Mouse (Mus musculus) forebrain, embryonic 15.5 days (tissue): ENCODE measurements around the gene Skint6. TPM values are rescaled to one million over a fixed set of nuclear protein-coding genes. Genes with fewer than 3 reads are reported as not detected.
"Not testable (repeated sequence)": the region's sequence is repeated elsewhere in the genome, so short reads cannot be mapped to it uniquely, and the experiment has no call there.

Experiments
- ATAC-seq: fragments of 200-750 bp; cut with Nextera tagmentation; replicated peaks from 2 replicates; pipeline ENCODE4 v1.8.0; 2017; ENCODE audit warnings: mild to moderate bottlenecking, moderate TSS enrichment, moderate library complexity
- H3K27ac ChIP-seq: fragments of 300-500 bp; sonication (generic); replicated peaks from 2 replicates; pipeline ENCODE4 v1.5.1; 2015; ENCODE audit warnings: mild to moderate bottlenecking, inconsistent platforms
- H3K27me3 ChIP-seq: fragments of 300-500 bp; sonication (generic); 2 replicates; pipeline ENCODE4 v1.6.1; 2015; ENCODE audit warnings: inconsistent platforms
- H3K36me3 ChIP-seq: fragments of 300-500 bp; sonication (generic); 2 replicates; pipeline ENCODE4 v1.6.1; 2015; ENCODE audit warnings: mild to moderate bottlenecking, inconsistent platforms
- H3K4me1 ChIP-seq: fragments of 300-500 bp; sonication (generic); 2 replicates; pipeline ENCODE4 v1.6.1; 2015; ENCODE audit warnings: inconsistent platforms
- H3K4me2 ChIP-seq: fragments of 300-500 bp; sonication (generic); replicated peaks from 2 replicates; pipeline ENCODE4 v1.6.1; 2015; ENCODE audit warnings: mild to moderate bottlenecking, inconsistent platforms
- H3K4me3 ChIP-seq: fragments of 300-500 bp; sonication (generic); 2 replicates; pipeline ENCODE4 v1.5.1; 2015; ENCODE audit warnings: mild to moderate bottlenecking, inconsistent platforms
- H3K9ac ChIP-seq: fragments of 300-500 bp; sonication (generic); replicated peaks from 2 replicates; pipeline ENCODE4 v1.6.1; 2015; ENCODE audit warnings: mild to moderate bottlenecking, inconsistent platforms
- H3K9me3 ChIP-seq: fragments of 300-500 bp; sonication (generic); 2 replicates; pipeline ENCODE4 v1.6.1; 2016; ENCODE audit warnings: inconsistent platforms
- WGBS: fragments of 180-500 bp; shearing (Covaris S2); methylation state at CpG from one replicate; pipeline ENCODE4 v1.1.7; 2015; ENCODE audit warnings: mixed read lengths; 5-methylcytosine and 5-hydroxymethylcytosine counted together
- polyA plus RNA-seq: library from polyadenylated mRNA; unstranded; fragments of >200 nt; fragmentation: Nextera tagmentation; extraction: Ambion mirVana; gene quantifications from 2 replicates; pipeline ENCODE4 v1.2.1, GENCODE M21; 2015

The Skint6 gene
- polyA plus RNA-seq, result not detected in 2 replicates

GRCm38 (mm10) chr4:113286873-113287272, at the start of gene Skint6:
Gene Skint6, minus strand, starts transcription at chr4:113286973.
- WGBS, result 41% methylated on average over 2 of the region's 2 CpGs

DNA sequence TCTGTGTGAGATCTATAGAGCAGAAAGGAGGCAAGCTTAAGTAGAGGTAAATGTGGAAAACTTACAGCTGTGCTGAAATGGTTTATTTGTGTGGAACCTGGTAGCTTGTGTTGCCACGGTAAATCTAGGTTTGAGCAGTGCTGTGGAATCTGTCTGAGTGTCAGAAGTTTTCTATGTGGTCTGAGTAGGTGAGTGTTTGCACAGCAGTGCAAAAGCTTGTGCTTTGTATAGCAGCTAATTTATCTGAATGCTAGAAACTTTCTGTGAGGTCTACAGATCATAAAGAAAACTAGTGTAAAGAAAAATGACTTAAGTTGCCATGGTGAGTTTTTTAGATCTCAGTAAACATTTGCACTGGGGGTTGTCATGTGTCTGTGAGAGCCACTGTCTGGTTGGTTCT, 34.1 kb upstream of the Skint6 start:
- H3K27ac ChIP-seq, result no peak overlapping the region
- 84% methylated on average over 1 of the region's 1 CpGs for WGBS
- no peak overlapping the region for H3K9ac ChIP-seq
- no peak overlapping the region for H3K4me3 ChIP-seq
- H3K4me1 ChIP-seq, result no peaks in the 10 kb centered on the region
- peaks cover 23% of the 10 kb centered on the region for H3K9me3 ChIP-seq
- no peaks in the 10 kb centered on the region for H3K27me3 ChIP-seq
- H3K4me2 ChIP-seq, result no peak overlapping the region
- H3K36me3 ChIP-seq, result no peaks in the 10 kb centered on the region
- no peak for ATAC-seq

More at GRCm38 (mm10) chr4:113286873-113287272, at the start of gene Skint6:
- H3K9ac ChIP-seq, result no peak within 1 kb of the TSS
- H3K9me3 ChIP-seq, result peaks cover 12% of the 10 kb centered on the region; the same call in 1 of the 2 replicates
- no peak within 1 kb of the TSS for H3K4me3 ChIP-seq
- no peaks in the 10 kb centered on the region for H3K27me3 ChIP-seq
- H3K36me3 ChIP-seq, result no peaks in the 10 kb centered on the region
- no peak within 1 kb of the TSS for H3K4me2 ChIP-seq
- H3K27ac ChIP-seq, result no peak within 1 kb of the TSS
- H3K4me1 ChIP-seq, result no peaks in the 10 kb centered on the region
- no peak for ATAC-seq

GRCm38 (mm10) chr4:113301773-113302473, 15.2 kb upstream of the Skint6 start:
- Histone ChIP-seq H3K4me2 (no peak overlapping the region), H3K4me3 (no peak overlapping the region), H3K9me3 (peaks cover 23% of the 10 kb centered on the region; the same call in 1 of the 2 replicates), H3K9ac (no peak overlapping the region), H3K27ac (no peak overlapping the region), H3K4me1 (no peaks in the 10 kb centered on the region), H3K27me3 (no peaks in the 10 kb centered on the region), H3K36me3 (no peaks in the 10 kb centered on the region)
- 70% methylated on average over 3 of the region's 3 CpGs for WGBS
- no peak for ATAC-seq

DNA sequence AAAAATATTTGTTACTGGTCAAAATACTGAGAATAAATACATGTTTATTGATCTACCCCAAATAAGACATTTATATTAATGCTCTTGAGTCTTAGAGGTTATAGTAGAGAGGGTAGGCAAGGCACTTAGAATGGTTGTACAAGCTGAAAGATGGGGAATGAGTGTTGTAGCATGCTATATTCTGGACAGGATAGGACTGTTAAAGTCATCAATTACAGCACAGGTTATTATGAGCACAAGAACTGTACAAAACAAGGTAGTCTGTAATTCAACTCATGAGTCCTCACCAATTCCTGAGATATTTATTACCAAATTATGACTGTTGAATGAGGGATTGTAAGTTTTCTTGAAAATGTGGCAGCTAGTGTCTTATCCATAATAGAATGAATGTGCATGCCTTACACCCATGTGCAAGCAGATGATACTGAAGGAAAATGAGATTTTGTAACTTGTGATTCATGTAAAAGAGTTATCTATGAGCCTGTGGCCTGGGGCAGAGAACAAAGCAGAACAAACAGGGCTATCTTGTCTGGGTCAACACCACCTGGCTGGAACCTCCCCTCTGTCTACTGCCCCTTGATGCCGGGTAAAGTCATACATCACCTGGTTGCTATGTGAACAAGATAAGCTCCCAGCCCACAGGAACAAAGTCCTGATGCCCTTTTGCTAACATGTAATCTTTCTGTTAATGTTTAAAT, 23.3 kb downstream of the Skint6 start:
- Histone ChIP-seq H3K4me1 (no peaks in the 10 kb centered on the region), H3K36me3 (no peaks in the 10 kb centered on the region), H3K4me3 (no peak overlapping the region), H3K27me3 (no peaks in the 10 kb centered on the region), H3K9me3 (peaks cover 20% of the 10 kb centered on the region), H3K9ac (no peak overlapping the region), H3K4me2 (no peak overlapping the region), H3K27ac (no peak overlapping the region)
- no peak for ATAC-seq
- WGBS, result 97% methylated on average over 1 of the region's 1 CpGs

GRCm38 (mm10) chr4:113245808-113246207, 41.0 kb downstream of the Skint6 start:
- Histone ChIP-seq H3K9me3 (peaks cover 19% of the 10 kb centered on the region; the same call in 1 of the 2 replicates), H3K36me3 (no peaks in the 10 kb centered on the region), H3K4me3 (no peak overlapping the region), H3K4me2 (no peak overlapping the region), H3K4me1 (no peaks in the 10 kb centered on the region), H3K27ac (no peak overlapping the region), H3K27me3 (no peaks in the 10 kb centered on the region), H3K9ac (no peak overlapping the region)
- no peak for ATAC-seq

- no peak overlapping the region for H3K9ac ChIP-seq
- no peak for ATAC-seq
- 68% methylated on average over 3 of the region's 3 CpGs for WGBS
- H3K4me3 ChIP-seq, result no peak overlapping the region
- H3K9me3 ChIP-seq, result 0 out of 2 replicates have a peak, but pooled peaks cover 7% of the 10 kb centered on the region
- no peaks in the 10 kb centered on the region for H3K36me3 ChIP-seq
- H3K4me1 ChIP-seq, result no peaks in the 10 kb centered on the region
- no peaks in the 10 kb centered on the region for H3K27me3 ChIP-seq
- no peak overlapping the region for H3K4me2 ChIP-seq
- H3K27ac ChIP-seq, result no peak overlapping the region
Observed at GRCm38 (mm10) chr4:113067621-113068020, 219.2 kb downstream of the Skint6 start.

DNA sequence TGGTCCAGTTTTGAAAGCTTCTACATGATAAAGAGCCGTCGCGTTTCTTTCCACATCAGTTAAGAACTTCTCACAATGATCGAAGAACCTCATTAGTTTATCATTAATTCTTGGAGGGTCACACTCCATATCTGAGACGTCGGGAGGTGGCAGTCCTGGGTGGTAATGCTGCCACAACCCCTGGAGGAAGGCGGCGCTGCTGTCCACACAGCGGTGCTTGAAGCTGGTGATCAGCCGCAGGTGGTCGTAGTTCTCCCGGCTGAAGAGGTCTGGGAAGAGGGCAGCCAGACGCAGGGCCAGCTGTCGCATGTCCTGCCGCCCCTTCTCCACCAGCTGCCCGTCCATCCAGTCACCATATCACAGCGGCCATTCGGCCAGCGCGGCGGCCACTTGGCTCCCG, 307.6 kb downstream of the Skint6 start:
- H3K9me3 ChIP-seq, result peaks cover 23% of the 10 kb centered on the region
- ATAC-seq, H3K4me1 ChIP-seq, H3K9ac ChIP-seq, H3K36me3 ChIP-seq, H3K27me3 ChIP-seq, H3K4me3 ChIP-seq, H3K4me2 ChIP-seq, H3K27ac ChIP-seq: not testable (repeated sequence)
- WGBS, result 38% methylated on average over 22 of the region's 22 CpGs

GRCm38 (mm10) chr4:112790646-112791045, 496.1 kb downstream of the Skint6 start:
- Histone ChIP-seq H3K4me3 (no peak overlapping the region), H3K9me3 (peaks cover 8% of the 10 kb centered on the region), H3K27ac (no peak overlapping the region), H3K4me2 (no peak overlapping the region), H3K4me1 (no peaks in the 10 kb centered on the region), H3K36me3 (no peaks in the 10 kb centered on the region), H3K9ac (no peak overlapping the region), H3K27me3 (no peaks in the 10 kb centered on the region)
- ATAC-seq, result no peak
- WGBS, result 0% methylated on average over 1 of the region's 1 CpGs

DNA sequence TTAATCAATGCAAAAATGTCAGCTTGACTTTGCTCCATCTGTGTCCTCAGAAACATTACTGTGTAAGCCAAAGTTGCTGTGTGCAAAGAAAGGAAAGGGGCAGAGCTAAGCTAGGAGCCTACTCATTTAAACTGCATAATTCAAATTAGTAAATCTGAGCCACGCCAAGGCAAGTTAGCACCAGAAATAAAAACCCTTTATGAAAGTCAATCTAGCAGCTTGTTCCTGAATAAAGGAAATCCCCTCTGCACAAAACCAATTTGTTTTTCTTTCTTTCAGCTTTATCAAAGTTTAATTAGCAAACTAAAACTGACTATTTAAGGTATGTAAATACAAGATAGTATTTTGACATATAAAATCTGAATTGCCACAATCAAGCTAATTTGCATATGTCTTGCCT, 512.0 kb downstream of the Skint6 start, which contains the start of gene Skint10:
Gene Skint10, minus strand, starts transcription at position 101 of the 400 bp plus-strand sequence.
- WGBS, result 80% methylated on average over 1 of the region's 1 CpGs
- H3K4me2 ChIP-seq, result no peak within 1 kb of the TSS
- ATAC-seq, result no peak

More for the DNA sequence above, 512.0 kb downstream of the Skint6 start, which contains the start of gene Skint10:
- Histone ChIP-seq H3K36me3 (no peaks in the 10 kb centered on the region), H3K4me3 (no peak within 1 kb of the TSS), H3K9me3 (peaks cover 9% of the 10 kb centered on the region), H3K27ac (no peak within 1 kb of the TSS), H3K27me3 (no peaks in the 10 kb centered on the region), H3K4me1 (no peaks in the 10 kb centered on the region), H3K9ac (no peak within 1 kb of the TSS)
